Mouse (Mus musculus) lung, postnatal 0 days (tissue): Measurements from ENCODE around the gene Snai1.

ENCODE experiments used
- CTCF ChIP-seq: IDR thresholded peaks from 2 replicates; pipeline ENCODE4 v1.5.1; 2016; ENCODE audit warnings: antibody characterized with exemption, mild to moderate bottlenecking
- EP300 ChIP-seq: IDR thresholded peaks from 2 replicates; pipeline ENCODE4 v1.6.1; 2016; ENCODE audit warnings: antibody characterized with exemption, mild to moderate bottlenecking, control low read depth

- no peak for TF ChIP-seq CTCF
- TF ChIP-seq EP300, result no peak
Observed at GRCm38 (mm10) chr2:167570815-167571214, 32.8 kb downstream of the Snai1 start.
